Mouse (Mus musculus): Measurements from ENCODE around the gene Map7.

- TF ChIP-seq CTCF (IDR thresholded peaks at IDR 0.05; ENCODE audit: control insufficient read depth, insufficient read depth, insufficient replicate concordance, low read depth, low read length) (no peak), POLR2A (IDR thresholded peaks at IDR 0.05; ENCODE audit: control insufficient read depth, low read depth, low read length) (no peak)
These were observed 5.2 kb downstream of the Map7 start for GRCm38 (mm10) chr10:20153507-20153906.
